Mouse (Mus musculus): ENCODE data around the gene Mtrex. TPM values are rescaled to one million over a fixed set of nuclear protein-coding genes. Genes with fewer than 3 reads are reported as not detected.

Gene Mtrex
- total and polyA plus RNA-seq, 3 experiments = 57.4 to 96.5 (median 62.2) TPM

- H3K79me2 ChIP-seq (ENCODE audit: control insufficient read depth, insufficient read depth, low read length, poor library complexity) = no peaks in the 10 kb centered on the region
- H3K36me3 ChIP-seq (ENCODE audit: control insufficient read depth in 1 of 2, insufficient read depth in 2 of 2, low read length in 2 of 2) = peaks cover 0 to 40% of the 10 kb centered on the region in 2 experiments; a peak in 3 of 4 replicates
- no peak overlapping the region for H3K4me3 ChIP-seq (ENCODE audit: control insufficient read depth in 1 of 2, insufficient read depth in 1 of 2, low read depth in 2 of 2, low read length in 2 of 2)
- TF ChIP-seq ETS1 (IDR thresholded peaks at IDR 0.05; ENCODE audit: low read depth, low read length) (no peak), BHLHE40 (IDR thresholded peaks at IDR 0.05; ENCODE audit: borderline replicate concordance, low read depth, low read length) (no peak), RCOR1 (IDR thresholded peaks at IDR 0.05; ENCODE audit: low read depth, low read length) (no peak), MXI1 (IDR thresholded peaks at IDR 0.05; ENCODE audit: low read depth, low read length) (no peak), TCF12 (IDR thresholded peaks at IDR 0.05; ENCODE audit: low read depth, low read length) (no peak)
- H3K27me3 ChIP-seq (ENCODE audit: control insufficient read depth in 1 of 2, insufficient read depth in 2 of 2, low read length in 2 of 2) = no peaks in the 10 kb centered on the region
- H3K27ac ChIP-seq (ENCODE audit: control insufficient read depth, low read depth, low read length) = no peak overlapping the region
- DNase-seq (ENCODE audit: low read depth, low spot score) = no peak
- H3K9me3 ChIP-seq (replicated peaks; ENCODE audit: insufficient read depth, low read length) = no peaks in the 10 kb centered on the region
- H3K9ac ChIP-seq (ENCODE audit: control insufficient read depth, low read depth, low read length, poor library complexity, severe bottlenecking) = no peak overlapping the region
- no peaks in the 10 kb centered on the region for H3K4me1 ChIP-seq (ENCODE audit: control insufficient read depth in 1 of 2, insufficient read depth in 2 of 2, low read length in 2 of 2)
These were observed 40.0 kb downstream of the Mtrex start for GRCm38 (mm10) chr13:112887234-112887633.

- Histone ChIP-seq H3K4me3 (ENCODE audit: control insufficient read depth in 1 of 2, insufficient read depth in 1 of 2, low read depth in 2 of 2, low read length in 2 of 2) (no peak overlapping the region), H3K4me1 (ENCODE audit: control insufficient read depth in 1 of 2, insufficient read depth in 2 of 2, low read length in 2 of 2) (no peaks in the 10 kb centered on the region), H3K27ac (ENCODE audit: control insufficient read depth, low read depth, low read length) (no peak overlapping the region), H3K9ac (ENCODE audit: control insufficient read depth, low read depth, low read length, poor library complexity, severe bottlenecking) (no peak overlapping the region), H3K79me2 (ENCODE audit: control insufficient read depth, insufficient read depth, low read length, poor library complexity) (no peaks in the 10 kb centered on the region), H3K9me3 (replicated peaks; ENCODE audit: insufficient read depth, low read length) (no peaks in the 10 kb centered on the region), H3K36me3 (ENCODE audit: control insufficient read depth in 1 of 2, insufficient read depth in 2 of 2, low read length in 2 of 2) (peaks cover 0 to 31% of the 10 kb centered on the region in 2 experiments; a peak in 2 of 4 replicates), H3K27me3 (ENCODE audit: control insufficient read depth in 1 of 2, insufficient read depth in 2 of 2, low read length in 2 of 2) (no peaks in the 10 kb centered on the region)
- TF ChIP-seq RCOR1 (IDR thresholded peaks at IDR 0.05; ENCODE audit: low read depth, low read length) = no peak
- TF ChIP-seq ZC3H11A (IDR thresholded peaks at IDR 0.05; ENCODE audit: low read depth, low read length) = no peak
- TF ChIP-seq GATA1 (IDR thresholded peaks at IDR 0.05; ENCODE audit: low read depth, low read length) = no peak
- TF ChIP-seq ELF1 (IDR thresholded peaks at IDR 0.05; ENCODE audit: low read depth, low read length) = no peak
- TF ChIP-seq MYC (IDR thresholded peaks at IDR 0.05; ENCODE audit: low read depth, low read length) = no peak
- no peak for TF ChIP-seq MAZ (IDR thresholded peaks at IDR 0.05; ENCODE audit: low read depth, low read length)
- TF ChIP-seq EP300 (IDR thresholded peaks at IDR 0.05; ENCODE audit: low read depth in 1 of 2, low read length in 2 of 2) = no peak
- DNase-seq (ENCODE audit: low read depth, low spot score) = no peak
These were observed 55.5 kb downstream of the Mtrex start for GRCm38 (mm10) chr13:112871500-112872266.

DNA sequence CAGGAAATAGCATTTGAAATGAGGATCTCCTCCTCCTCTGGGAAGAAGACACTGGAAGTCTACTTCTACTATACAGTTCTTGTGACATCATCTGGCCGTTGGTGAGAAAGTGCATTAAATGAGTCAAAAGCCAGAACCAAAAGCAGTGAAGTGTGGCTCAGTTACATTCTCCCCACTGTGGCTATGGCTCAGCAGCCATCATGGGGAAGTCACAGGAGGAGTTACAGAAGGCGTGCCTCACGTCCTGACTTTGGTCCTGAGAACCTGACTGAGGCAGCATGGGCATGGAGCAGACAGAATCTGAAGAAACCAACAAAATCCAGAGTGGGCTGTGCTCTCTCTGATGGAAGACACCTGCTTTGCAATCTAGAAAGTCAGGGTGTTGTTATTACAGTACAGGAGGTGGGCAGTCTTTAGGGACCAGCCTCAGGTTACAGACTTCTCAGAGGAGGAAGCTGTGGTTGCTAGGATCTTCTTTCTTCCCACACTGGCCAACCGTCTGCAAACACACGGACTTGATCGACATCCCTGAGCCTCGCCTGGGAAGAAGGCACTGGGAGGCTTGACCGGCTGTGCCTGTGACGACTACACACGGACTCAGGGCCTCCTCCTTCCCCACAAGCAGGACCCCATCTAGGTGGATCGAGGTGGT, 57.0 kb downstream of the Mtrex start:
- H3K79me2 ChIP-seq (ENCODE audit: control insufficient read depth, insufficient read depth, low read length, poor library complexity) = no peaks in the 10 kb centered on the region
- H3K36me3 ChIP-seq (ENCODE audit: control insufficient read depth in 1 of 2, insufficient read depth in 2 of 2, low read length in 2 of 2) = peaks cover 0 to 30% of the 10 kb centered on the region in 2 experiments; a peak in 2 of 4 replicates
- H3K4me3 ChIP-seq (ENCODE audit: control insufficient read depth in 1 of 2, insufficient read depth in 1 of 2, low read depth in 2 of 2, low read length in 2 of 2) = no peak overlapping the region
- no peak for DNase-seq (ENCODE audit: low read depth, low spot score)
- TF ChIP-seq MYB (IDR thresholded peaks at IDR 0.05; ENCODE audit: low read depth, low read length) = no peak
- TF ChIP-seq E2F4 (IDR thresholded peaks at IDR 0.05; ENCODE audit: borderline replicate concordance, low read depth, low read length) = no peak
- no peak for TF ChIP-seq CHD2 (IDR thresholded peaks at IDR 0.05; ENCODE audit: low read length)
- TF ChIP-seq MAX (IDR thresholded peaks at IDR 0.05; ENCODE audit: low read length) = no peak
- no peak for TF ChIP-seq NELFE (IDR thresholded peaks at IDR 0.05; ENCODE audit: low read depth, low read length)
- TF ChIP-seq NRF1 (IDR thresholded peaks at IDR 0.05; ENCODE audit: insufficient read depth, low read depth, low read length, poor library complexity, severe bottlenecking) = no peak
- TF ChIP-seq USF1 (IDR thresholded peaks at IDR 0.05; ENCODE audit: low read depth, low read length) = no peak
- TF ChIP-seq MXI1 (IDR thresholded peaks at IDR 0.05; ENCODE audit: low read depth, low read length) = no peak
- no peak for TF ChIP-seq TAL1 (IDR thresholded peaks at IDR 0.05; ENCODE audit: low read length)
- no peak for TF ChIP-seq ZNF384 (IDR thresholded peaks at IDR 0.05; ENCODE audit: low read depth, low read length)
- TF ChIP-seq RAD21 (IDR thresholded peaks at IDR 0.05; ENCODE audit: low read depth, low read length) = no peak
- TF ChIP-seq SMC3 (IDR thresholded peaks at IDR 0.05; ENCODE audit: low read depth, low read length) = no peak
- no peak for TF ChIP-seq USF2 (IDR thresholded peaks at IDR 0.05; ENCODE audit: borderline replicate concordance in 1 of 2, insufficient read depth in 1 of 2, low read depth in 1 of 2, low read length in 2 of 2)
- no peaks in the 10 kb centered on the region for H3K4me1 ChIP-seq (ENCODE audit: control insufficient read depth in 1 of 2, insufficient read depth in 2 of 2, low read length in 2 of 2)
- no peak overlapping the region for H3K9ac ChIP-seq (ENCODE audit: control insufficient read depth, low read depth, low read length, poor library complexity, severe bottlenecking)
- no peak overlapping the region for H3K27ac ChIP-seq (ENCODE audit: control insufficient read depth, low read depth, low read length)
- no peaks in the 10 kb centered on the region for H3K27me3 ChIP-seq (ENCODE audit: control insufficient read depth in 1 of 2, insufficient read depth in 2 of 2, low read length in 2 of 2)
- no peaks in the 10 kb centered on the region for H3K9me3 ChIP-seq (replicated peaks; ENCODE audit: insufficient read depth, low read length)

Data from MEL (cell line).